Mouse (Mus musculus) telencephalon, adult 2 months (tissue): ENCODE results near the gene Grip2.

Experiments
- DNase-seq: peaks from one replicate; pipeline ENCODE4 v3.0.0-alpha.2; 2011; ENCODE audit warnings: low read depth, low spot score

The Grip2 gene

DNA sequence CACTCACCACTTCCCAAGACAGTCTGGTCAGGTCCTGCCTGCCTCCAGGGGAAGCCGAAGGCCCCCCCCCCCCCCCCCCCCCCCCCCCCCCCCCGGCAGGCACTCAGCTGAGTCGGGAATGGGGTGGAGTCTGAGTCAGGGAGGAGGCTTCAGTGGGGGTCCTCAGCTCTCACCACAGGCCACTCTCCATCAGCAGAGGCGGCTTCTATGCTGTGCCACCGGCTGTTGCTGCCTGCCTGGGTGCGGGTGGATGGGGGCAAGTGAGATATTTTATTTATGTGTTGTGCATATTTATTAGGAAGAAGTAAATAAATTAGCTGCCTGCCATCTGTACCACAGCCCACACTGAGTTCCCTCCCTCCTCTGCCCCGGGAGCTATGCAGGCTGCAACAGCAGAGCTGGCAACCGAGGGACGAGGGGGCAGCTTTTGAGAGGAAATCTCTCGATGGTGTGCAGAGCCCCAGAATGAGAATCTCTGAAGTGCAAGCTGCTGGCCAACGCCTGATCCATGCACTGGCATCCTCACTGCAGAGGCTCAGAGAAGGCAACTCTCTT, at the start of gene Grip2:
Gene Grip2, minus strand, starts transcription at position 235 of the 555 bp plus-strand sequence.
- peak; percentile 41 for DNase-seq

DNA sequence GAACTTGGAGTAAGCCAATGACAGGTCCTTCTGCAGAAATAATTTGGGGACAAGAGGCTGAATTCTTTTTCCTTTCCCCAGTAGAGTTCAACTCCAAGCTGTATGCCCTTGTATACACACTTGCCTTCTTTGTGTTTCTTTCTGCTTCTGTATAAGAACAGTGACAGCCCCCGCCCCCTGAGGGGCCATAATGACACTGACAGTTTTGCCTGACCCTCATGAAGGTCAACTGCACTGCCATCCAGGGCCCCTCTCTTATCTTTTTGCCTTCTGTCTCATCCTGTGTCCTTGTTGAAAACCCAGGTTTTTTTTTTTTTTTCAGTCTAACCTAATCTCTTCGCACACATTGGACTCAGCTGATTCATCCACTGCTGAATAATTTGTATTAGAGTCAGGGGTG, 45.7 kb upstream of the Grip2 start:
- DNase-seq = no peak

GRCm38 (mm10) chr6:91868091-91868490, 41.0 kb upstream of the Grip2 start:
- no peak for DNase-seq

- peak; percentile 83 for DNase-seq
These were observed 38.6 kb upstream of the Grip2 start for GRCm38 (mm10) chr6:91865601-91866000.

- no peak for DNase-seq
These were observed 37.5 kb upstream of the Grip2 start for GRCm38 (mm10) chr6:91864595-91864994.

- no peak for DNase-seq
These were observed 35.8 kb upstream of the Grip2 start for GRCm38 (mm10) chr6:91862848-91863247.

GRCm38 (mm10) chr6:91858339-91858738, 31.3 kb upstream of the Grip2 start:
- no peak for DNase-seq

DNA sequence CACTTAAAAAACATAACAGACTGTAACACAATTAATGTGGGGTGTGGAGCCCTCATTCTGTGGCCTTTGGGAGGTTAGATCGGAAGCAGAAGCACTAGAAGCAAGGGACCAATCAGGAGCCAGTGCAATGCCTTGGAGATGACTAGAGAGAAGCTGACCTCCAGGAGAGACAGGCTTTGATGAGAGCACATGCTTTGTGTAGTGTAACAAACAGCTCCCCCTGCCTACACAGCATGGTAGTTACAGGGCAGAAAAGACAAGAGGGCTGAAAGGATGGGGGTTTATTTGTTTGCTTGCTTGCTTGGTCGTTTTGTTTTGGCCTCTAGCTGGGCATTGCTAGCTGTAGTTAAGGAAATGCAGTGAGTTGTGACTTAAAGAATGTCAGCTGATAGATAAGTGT, 25.5 kb upstream of the Grip2 start:
- no peak for DNase-seq

- no peak for DNase-seq
These were observed 16.6 kb upstream of the Grip2 start for GRCm38 (mm10) chr6:91843628-91844153.

GRCm38 (mm10) chr6:91842897-91843627, 16.0 kb upstream of the Grip2 start:
- DNase-seq = no peak

DNA sequence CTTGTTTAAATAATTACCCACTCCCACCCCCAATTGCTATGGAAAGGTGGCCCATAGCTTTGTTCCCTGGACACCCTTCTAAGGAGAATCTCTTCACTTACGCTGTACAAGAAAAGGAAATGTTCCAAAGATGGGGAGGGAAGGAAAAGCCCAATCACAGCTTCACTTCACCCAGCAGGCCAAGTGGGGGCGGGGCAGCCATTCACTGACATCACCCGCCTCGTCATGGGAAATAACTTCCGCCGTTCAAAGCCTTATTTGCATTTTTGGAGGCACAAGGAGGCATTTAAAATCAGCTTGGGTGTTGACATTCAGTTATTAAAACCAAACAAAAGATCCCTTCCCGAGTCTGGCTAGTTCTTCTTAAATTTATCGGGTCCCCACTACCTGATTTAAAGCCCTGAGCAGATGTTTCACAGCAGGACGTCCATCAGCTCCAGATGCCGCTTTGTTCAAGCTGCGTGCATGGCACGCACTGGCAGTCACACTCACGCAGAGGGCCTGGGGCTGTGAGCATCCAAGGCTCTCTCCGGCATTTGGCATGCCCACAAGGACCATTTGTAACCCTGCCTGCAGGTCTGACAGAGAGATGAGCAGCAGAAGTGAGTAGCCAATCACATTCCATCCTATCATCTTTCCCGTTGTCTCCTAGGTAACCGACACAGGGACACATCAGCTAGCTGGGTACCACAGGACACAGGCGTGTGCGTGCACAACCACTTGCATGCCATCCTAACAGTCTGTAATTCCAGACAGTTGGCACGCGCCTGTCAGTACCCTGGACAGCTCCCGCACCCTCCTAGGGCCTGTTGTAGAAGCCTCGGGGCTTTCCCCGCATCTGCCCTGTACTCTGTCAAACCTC, 12.2 kb upstream of the Grip2 start:
- peak; percentile 70 for DNase-seq

DNA sequence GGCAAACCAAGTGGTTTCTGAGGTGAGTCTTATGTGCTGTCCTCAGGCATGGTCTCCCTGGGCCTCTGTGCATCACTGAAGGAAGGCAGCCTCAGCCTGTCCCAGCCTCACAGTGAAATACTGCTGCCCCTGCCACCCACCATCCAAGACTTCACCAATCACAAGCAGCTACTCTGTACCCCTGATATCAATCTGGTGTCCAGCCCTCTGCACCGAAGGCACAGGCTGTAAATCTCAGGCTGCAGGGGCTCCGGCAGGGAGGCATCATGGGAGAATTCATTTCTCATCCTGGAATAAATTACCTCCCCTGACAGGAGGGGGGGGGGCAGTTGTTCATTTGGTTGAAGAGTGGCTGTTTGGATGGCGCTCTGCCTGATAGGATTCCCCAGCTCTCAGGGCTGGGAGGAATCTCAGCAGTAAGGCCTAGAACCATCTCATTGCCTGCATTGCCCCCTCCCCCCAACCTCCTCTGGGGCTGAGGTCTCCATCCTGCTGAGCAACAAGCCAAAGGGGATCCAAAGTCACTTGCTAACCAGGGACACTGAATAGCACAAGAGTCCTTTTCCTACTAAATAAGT, 5.9 kb upstream of the Grip2 start:
- no peak for DNase-seq

DNA sequence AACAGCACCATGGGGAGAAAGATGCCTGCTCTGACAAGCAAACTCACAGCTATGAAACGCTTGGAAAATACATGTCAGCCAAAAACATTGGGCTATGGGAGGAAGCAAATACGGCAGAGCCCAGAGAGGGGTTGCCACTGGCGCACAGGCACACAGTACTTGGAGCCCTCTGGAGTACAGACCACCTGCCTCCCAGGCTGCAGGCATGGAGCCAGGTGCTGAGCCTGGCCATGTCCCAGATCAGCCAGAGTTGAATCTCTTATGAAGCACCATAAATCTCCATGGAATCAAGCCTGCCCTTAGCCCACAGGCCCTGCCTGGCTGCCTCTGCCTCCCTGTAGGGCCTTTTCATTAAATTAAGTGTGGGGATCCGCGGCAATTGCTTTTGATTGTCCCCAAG, 876 bp upstream of the Grip2 start:
- DNase-seq = no peak

DNA sequence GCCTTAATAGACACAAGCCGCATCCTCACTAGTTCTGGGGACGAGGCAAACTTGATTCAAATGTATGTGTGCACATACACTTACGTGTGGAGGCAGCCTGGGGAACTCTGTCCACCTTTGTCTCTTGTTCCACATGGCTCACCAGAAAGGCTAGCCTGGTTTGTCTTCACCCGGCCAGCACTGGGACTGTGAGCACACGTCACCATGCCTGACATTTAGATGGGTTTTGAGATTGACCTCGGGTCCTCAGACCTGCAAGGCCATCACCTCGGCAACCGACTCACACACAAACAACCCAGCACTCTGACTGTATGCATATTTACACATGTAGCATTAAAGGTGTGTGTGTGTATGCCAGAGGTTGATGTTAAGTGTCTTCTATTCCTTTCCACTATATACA, 8.8 kb downstream of the Grip2 start:
- no peak for DNase-seq

DNA sequence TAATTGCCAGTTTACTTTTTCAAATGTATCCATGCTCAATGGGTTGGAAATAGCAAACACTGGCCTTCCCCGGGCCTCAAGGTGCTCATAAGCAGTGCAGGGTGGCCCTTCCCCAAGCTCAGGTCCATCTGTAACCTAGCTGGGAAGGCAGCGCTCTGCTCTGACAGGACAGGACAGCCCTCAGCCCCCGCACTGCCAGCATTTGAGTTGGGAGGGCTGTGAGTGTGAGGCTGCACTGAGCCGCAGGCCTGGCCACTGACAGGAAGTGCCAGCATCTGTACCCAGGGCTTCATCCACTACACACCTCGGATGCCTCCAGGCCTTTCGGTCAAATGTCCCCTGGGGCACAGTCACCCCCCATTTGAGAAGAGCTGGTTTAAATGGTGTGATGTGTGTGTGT, 11.1 kb downstream of the Grip2 start:
- no peak for DNase-seq

GRCm38 (mm10) chr6:91813611-91814010, 13.4 kb downstream of the Grip2 start:
- no peak for DNase-seq

DNA sequence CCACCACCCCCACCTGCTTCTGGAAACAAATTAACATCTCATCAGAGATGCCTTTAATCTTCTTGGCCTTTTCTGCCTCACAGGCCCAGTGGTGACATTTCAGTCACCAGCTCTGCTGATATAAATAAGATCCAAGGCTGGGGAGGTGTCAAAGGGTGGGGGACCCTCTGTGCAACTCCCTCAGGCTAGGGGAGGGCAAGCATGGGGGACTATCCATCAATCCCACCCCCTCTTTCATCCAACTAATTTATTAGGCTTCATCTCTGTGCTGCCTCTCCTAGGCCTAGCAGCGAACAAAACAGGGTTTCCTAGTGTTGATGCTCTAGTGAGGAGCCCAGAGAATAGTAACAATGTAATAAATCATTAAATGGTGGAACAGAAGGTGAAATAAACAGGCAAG, 17.0 kb downstream of the Grip2 start:
- DNase-seq = no peak

DNA sequence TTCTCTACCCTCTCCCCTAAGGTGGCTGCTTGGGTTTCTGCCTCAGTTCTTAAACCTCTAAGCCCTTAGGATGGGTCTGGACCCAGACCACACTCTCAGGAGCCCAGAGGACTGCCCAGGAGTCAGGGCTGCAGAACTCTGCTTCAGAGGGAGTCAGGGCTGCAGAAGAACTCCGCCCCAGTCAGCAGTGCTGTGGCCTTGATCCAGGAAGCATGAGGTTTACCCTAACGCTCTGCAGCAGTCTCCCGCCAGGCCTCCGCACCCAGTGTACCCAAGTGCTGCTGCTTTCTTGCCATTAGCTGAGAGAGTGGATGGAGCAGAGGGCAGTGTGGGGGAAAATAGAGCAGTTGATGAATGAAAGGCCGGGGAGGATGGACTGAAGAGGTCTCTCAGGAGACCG, 19.0 kb downstream of the Grip2 start:
- DNase-seq = no peak

- DNase-seq = peak; percentile 55
These were observed 19.9 kb downstream of the Grip2 start for GRCm38 (mm10) chr6:91807169-91807568.

GRCm38 (mm10) chr6:91804177-91804576, 22.9 kb downstream of the Grip2 start:
- DNase-seq = no peak

DNA sequence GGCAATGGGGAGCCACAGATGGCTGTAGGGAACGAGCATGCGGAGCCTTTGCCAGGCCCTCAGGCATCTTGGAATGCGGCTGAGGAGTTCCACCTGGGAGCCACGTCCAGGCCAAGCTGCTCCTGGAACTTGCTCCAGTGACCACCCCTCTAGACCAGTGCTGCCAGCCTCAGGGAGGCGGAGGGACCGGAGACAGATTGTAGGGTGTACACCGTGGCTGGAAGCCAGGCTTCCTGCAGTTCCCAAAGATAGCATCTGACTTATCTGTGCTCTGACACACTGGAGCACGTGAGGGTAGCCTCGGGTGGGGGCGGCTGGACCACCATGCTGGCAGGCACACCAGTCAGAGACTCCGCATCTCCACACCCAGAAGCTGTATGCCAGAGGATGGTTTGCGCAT, 28.6 kb downstream of the Grip2 start:
- no peak for DNase-seq

DNA sequence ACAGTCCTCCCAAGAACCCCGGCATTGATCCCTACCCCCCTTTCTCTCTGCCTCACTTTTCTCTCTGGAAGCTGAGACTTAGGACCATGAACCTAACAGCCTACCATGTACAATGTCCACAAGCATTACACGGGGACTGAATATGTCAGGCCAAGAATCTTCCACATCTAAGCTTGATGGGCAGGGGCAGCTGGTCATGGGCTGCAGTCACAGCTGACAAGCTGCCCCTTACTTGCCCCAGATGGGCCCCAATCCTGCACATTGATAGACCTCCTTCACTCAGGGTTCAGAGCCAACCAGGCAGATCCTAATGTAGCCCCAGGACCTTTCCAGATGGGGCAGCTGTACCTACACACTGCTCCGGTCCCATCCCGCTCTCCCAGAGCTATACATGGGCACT, 30.3 kb downstream of the Grip2 start:
- no peak for DNase-seq
